Mouse (Mus musculus) 3134 (cell line): ENCODE measurements around the gene AF366264.
"Not testable (repeated sequence)": the region's sequence is repeated elsewhere in the genome, so short reads cannot be mapped to it uniquely, and the experiment has no call there.

Source experiments
- DNase-seq: peaks from one replicate; pipeline ENCODE4 v3.0.0-alpha.2; 2011; ENCODE audit warnings: low spot score; ENCODE audit not compliant: insufficient read length; ENCODE audit errors: extremely low read depth

The AF366264 gene

DNA sequence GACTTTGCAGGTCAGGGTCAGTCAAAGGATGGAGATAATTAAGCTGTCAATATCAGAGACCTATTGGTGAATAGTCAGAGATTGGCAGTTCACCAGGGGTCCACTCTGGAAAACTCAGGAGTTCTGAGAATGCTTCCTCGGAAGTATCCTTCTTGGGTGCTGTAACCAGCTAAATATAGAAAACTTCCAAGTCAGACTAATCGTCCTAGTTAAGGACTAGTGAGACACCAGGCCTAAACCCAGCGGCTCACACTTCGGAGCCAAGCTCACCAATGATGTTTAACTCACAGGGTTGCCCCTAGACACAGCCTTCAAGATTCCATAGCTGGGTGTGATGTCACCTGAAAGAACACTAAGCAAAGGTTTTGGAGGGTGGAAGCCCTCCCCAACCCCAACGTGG is at the start of gene AF366264:
AF366264 (minus strand) TSS at position 101 of the 400 bp plus-strand sequence.
- DNase-seq, result not testable (repeated sequence)

- DNase-seq, result not testable (repeated sequence)
Observed at GRCm38 (mm10) chr8:13843286-13843685, 5.1 kb upstream of the AF366264 start.

DNA sequence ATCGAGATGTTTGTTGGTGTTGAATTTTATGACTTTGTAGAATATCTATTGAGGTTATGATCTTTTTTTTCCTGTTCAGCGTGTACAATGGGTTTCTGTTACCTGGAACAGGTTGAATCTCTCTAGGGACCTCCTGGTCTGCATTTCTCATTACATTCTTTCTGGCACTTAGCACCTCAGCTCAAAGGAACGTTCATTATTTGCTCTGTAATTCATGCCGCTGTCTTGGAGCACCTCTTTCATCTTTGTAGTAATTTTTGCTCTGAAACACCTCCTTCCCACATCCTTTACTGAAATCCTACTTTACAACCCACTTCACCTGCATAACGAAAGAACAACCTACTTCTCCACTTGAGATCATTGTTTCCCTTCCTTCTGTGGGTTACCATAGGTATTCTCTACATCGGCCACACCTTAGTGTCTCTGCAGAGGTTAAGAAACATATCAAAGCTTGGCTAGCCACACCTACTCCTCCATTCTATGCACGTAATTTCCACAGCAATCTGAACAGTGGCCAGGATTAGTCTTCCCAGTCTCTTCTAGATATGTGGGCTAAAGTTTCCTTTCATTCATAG is 9.5 kb downstream of the AF366264 start:
- DNase-seq, result no peak

- no peak for DNase-seq
Observed at GRCm38 (mm10) chr8:13799566-13799965, 38.6 kb downstream of the AF366264 start.

GRCm38 (mm10) chr8:13797676-13798075 is 40.5 kb downstream of the AF366264 start:
- no peak for DNase-seq

GRCm38 (mm10) chr8:13793746-13794101 is 44.5 kb downstream of the AF366264 start:
- DNase-seq, result no peak

GRCm38 (mm10) chr8:13793097-13793745 is 45.0 kb downstream of the AF366264 start:
- no peak for DNase-seq

DNA sequence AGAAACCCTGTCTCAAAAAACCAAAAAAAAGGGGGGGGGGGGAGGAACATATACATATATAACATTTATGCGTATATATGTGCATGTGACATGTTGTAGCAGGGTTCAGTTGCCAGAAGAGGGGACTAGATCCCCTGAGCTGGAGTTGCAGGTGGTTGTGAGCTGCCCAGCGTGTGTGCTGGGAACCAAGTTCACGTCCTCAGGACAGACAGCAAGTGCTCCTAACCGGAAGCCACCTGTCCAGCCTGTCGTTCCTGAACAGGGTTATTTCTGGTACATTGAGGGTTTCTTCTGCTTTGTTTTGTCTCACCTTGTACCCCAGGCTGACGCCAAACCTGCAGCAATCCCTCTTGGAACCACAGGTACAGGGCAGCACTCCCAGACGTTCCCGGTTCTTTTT is 48.6 kb downstream of the AF366264 start:
- DNase-seq, result no peak

- peak; percentile 97 for DNase-seq
Observed at GRCm38 (mm10) chr8:13785764-13786299, 52.4 kb downstream of the AF366264 start.

- peak; percentile 97 for DNase-seq
Observed at GRCm38 (mm10) chr8:13785250-13785763, 52.9 kb downstream of the AF366264 start, which contains the start of gene Upf3a. Gene Upf3a (plus strand): TSS chr8:13785615.
